Mouse (Mus musculus) CD4-positive, CD25-positive, alpha-beta regulatory T cell, adult 4 months (primary cell): ENCODE measurements around the gene Car12. TPM values are rescaled to one million over a fixed set of nuclear protein-coding genes. Genes with fewer than 3 reads are reported as not detected.

ENCODE experiments used
- ATAC-seq: one replicate; pipeline ENCODE4 v1.8.0; 2017
- polyA plus RNA-seq, 2 experiments: library from polyadenylated mRNA; unstranded; fragments of 100-300 nt; shearing (Covaris generic); gene quantifications; one replicate each; pipeline ENCODE4 v1.2.1; 2017

Gene Car12
- polyA plus RNA-seq, 2 experiments from 2014 or later: 7.5 to 11.4 TPM

DNA sequence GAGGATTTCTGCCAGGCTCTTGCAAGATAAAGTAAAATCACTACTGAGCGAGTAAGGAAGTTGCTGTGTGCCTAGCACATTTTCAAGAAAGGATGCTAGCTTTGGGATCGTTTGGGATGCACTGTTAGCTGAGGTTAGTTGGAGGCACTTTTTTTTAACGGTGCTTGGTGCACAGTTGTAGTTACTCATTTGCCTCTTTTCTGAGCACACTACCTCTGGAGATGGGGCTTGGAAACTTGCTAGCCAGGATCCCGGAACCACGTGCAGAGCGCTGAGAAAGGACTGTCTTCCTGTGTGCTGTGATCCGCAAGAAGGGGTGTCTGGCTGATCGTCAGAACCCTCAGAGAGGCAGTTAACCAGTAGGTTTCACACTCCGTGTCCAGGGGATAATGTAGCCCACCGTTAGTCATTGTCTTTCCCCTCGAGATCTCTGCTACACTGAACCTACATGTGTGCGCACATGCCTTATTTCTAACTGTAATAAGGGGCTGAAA is 583 bp downstream of the Car12 start:
- ATAC-seq: peak; percentile 74

DNA sequence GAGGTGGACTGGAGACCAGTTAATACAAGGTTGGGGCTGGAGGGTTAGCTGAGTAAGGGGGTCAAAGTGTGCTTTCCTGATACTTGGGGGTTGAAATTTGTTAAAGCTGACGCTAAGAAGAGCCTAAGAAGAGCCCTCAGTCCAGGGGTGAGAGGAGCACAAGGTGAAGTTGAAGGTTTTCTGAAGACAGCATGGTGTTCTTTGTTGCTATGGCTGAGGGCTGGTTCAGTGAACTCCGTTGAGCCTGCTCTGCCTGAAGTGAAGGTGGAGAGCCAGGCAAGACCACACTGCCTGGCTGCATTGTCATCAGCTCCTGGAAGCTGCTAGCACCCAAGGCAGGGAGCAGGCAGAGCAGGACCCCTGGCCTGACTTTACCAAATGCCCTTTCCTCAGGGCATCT is 1.9 kb downstream of the Car12 start:
- ATAC-seq: no peak

DNA sequence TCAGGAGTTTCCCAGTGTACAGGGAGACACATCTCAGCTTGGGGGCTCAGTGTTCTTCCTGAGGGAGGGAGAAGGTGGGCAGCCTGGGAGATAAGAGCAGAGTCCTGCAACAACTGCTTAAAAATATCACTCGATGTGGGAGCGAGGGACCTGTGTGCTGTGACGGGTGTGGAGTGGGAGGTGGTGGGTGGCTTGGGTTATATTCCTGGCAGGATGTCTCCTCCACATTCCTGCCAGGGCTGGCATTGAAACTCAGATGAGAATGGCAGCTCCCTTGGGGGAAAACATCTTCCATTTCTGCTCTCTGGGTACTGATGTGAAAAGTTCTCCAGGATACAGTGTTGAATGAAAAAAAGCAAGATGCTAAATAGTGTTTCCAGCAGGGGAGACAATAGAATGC is 3.0 kb downstream of the Car12 start:
- ATAC-seq: no peak

DNA sequence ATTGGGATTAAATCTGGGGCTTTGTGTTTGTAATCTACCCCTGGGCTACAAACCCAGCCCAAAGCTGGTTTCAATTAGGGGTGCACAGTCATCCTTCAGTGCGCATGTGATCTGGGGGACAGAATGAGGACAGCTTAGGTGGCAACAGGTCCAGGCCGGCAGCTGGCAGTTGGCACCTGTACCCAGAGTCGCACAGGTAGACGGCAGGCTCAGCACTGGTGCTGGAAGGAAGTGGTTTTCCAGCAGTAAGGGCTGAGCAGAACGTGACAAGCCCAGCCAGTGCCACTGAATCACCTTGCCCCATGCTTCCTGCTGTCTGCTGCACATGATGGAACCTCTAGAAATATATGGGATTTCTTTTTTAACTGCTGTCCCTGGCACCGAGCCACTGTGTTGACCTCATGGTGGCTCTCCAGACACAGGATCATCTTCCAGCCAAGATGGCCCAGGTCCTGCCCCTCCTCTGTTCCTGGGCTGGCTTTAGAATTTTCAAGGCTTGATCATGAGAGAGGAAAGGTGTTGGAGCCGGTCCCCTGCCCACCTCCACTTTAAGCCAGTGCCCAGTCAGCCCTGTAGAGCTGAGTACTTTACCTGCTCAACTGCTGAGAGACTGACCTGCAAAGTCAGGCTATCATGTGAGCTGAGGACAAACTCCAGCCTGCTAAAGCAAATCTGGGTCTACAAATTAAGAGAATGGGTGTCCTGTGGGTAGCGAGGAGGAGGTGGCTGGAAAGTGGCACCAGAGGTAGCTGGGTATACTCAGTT is 7.4 kb downstream of the Car12 start:
- no peak for ATAC-seq

DNA sequence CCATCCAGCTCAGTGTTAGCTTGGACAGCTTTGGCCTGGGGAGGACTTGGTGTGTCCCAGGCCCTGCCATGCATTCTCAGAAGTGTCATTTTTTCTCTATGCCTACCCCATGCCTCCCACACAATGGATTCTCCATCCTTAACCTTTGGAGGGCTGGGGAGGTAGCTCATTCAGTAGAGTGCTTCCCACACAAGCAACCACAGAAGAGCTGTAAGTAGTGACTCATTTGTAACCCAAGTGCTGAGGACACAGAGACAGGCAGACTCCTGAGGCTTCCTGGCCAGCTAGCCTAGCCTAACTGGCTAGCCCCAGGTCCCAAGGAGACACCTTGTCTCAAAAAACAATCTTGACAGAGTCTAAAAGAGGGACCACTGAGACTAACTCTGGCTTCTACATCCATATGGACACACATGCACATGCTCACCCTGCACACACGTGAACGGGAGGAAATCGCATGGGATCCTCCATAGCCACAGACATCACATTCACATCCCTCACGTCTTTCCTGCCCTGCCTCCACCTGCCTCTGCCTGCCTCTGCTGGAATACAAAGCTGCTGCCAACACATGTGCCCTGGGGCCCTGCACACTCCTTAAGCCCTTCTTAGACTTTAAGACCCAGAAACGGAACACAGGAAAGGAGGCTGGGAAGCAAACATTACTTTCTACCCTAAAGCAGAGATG is 8.8 kb downstream of the Car12 start:
- ATAC-seq: no peak

DNA sequence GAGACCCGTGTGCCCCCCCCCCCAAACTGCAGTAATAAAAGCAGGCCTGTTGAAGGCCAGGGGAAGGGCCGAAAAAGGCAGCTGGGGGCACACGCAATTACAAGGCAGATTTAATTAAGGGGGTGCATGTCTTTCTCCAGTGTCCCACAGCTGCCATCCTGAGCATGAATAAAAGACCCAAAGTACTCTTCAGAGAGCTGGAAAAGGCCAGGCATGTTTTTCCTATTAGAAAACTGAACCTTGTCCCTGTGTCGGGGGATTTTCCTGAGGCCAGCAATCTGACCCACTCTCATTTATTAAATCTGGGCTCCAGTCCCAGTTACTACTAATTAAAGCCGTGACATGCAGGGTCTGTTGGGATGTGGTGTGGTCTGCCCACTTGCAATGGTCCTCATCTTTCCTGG is 9.4 kb downstream of the Car12 start:
- no peak for ATAC-seq

DNA sequence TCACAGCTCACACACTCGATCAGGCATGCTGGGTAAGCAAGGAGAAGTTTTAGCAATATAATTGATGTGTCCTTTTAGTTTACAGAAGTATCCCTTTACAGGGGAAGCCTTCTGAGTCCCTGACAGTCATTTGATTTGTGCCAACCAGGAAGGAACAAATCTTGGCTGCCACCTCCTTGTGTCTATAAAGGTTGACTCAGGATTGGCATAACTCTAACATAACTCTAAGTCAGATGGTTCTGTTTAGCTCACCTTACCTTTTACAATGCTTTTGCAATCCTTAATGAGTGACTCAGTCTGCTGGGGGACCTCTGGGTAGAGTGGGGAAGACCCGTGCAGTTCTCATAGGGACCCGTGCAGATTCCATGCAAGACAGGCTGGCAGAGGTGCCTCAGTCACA is 12.1 kb downstream of the Car12 start:
- no peak for ATAC-seq

DNA sequence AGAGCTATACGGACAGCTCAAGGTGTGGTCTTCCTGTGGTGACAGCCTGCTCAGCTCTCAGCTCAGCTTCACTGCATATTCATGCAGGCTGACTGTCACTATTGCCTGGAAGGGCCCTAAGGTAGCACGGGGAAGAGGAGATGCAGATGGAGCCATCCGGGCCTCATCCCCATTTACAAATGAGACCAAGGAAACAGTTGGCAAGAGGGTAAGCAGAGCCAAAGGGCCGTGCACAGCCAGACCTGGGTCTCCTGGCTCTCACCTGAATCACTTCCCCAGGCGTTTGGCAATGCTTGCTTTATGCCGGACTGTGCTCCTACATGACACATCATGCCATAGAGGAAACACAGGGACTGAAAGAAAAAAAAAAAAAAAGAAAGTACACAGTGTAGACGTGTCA is 13.8 kb downstream of the Car12 start:
- ATAC-seq: no peak

DNA sequence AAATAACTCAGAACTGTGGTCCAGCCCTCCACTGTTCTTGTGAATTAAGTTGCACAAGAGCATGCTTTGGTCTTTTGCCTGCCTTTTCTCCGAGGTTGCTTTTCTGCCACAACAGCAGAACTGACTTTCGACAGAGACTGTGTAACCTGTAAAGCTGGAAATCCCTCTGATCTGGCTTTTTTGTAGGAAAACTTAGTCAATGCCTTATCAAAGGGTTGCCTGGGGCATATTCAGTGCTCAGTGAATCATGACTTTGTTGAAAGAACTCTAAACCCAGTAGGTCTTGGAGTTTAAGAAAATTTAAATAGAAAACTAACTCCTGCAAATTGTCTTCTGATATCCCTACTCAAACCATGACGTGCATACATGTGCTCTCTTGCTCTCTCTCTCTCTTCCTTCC is 17.1 kb downstream of the Car12 start:
- no peak for ATAC-seq

DNA sequence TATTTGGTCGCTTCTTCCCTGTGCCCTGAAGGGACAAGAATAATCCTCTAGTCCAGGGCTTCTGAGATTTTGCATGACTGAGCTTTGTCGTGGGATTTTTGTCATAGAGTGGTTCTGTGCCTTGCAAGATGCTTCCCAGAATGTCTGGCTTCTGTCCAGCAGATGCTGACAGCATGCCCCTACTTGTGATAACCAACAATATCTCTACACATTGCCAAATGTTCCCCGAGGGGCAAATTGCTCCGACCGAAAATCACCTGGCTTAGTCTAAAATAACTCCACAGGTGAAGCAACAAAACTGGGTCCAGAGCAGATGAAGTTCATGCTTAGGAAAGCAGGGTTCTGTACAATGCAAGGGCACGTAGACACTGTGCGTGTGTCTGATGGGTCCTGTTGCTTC is 17.8 kb downstream of the Car12 start:
- ATAC-seq: no peak

DNA sequence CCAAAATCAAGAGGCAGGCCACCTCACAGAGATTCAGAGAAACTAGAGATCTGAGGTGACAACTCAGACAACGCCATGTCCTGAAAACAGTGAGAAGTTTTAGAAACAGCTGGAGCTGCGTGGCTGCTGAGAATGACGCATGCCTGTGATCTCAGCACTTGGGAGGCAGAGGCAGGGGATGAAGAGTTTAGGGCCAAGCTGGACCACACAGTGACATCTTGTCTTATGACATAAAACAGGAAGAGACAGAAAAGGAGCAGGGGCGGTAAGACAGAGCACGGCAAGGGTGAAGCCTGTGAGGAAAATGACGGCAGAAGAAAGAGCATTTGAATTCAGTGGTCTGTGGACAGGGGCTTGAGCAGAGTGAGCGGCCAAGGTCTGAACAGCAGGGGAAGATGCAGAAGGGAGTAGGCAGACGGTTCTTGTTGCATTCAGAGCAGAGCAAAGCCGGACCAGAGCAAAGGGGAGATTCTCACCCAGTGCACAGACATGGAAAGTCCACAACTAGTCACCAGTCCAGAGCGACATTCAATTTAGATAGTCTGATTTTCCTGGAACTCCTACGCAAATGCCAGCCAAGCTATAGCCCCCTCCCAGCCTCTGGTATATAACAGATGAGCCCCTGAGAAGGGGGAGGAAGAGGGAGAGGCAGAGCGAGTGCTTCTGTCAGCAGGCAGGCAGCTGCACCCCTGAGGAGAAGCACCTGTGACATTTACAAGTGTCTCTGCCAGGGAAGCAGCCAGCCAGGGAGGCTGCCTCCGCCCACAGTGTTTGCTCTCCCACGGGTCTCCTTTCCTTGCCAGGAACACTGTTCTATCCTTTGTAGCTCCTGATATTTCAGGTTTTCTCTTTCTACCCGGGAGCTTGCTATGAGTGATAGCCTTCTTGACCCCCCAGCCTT is 19.6 kb downstream of the Car12 start:
- ATAC-seq: no peak

DNA sequence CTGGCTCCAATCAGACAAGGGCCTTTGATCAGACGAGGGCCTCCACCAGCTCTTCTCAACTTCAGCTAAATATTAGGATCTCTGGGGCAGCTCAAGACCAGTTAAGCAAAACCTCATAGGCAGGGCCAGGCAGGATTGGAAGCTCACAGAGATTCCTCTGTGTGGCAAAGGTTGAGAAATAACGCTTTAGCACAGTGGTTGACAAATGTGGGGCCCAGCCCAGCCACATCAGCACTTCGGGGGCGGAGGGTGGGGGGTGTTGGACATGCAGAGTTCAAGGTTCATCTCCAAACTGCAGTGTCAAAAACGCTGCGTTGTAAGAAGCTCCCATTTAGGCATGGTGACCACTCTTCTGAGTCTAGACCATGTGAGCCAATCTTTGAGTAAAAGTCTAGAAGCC is 21.1 kb downstream of the Car12 start:
- no peak for ATAC-seq

DNA sequence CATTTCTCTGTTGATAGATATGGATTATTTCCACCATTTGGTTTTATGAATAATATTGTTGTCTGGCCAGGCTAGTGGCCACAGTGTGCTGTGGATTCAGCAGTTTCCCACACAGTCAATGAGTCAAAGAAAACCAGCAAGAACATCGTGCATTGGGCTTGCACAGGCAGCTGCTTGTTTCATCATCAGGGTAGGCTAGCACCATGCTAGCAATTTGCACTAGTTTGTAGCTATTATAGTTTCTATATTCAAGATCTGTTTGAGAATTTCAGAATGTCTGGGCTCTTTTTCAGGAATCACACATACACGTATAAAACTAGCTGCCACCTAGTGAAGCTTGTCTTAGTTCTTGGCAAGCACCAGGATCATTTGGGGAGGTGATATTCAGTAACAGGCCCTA is 21.6 kb downstream of the Car12 start:
- ATAC-seq: no peak

DNA sequence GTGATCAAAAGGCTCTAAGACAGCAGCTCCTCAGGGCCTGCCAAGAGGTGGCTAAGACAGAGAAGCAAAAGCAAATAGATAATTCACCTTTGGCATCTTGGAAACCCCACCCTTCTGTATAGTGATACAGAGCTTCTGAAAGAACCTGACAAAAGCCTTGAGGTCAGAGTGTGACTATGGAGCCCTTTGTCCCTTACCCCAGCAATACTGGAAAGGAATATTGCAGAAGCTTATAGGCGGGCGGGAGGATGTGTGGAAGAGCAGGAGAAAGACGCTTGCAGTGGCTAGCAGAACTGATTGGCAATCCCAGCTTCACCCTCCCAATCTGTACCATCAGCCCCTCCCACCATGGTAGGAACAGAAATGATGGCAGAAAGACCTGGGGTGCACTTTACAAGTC is 22.5 kb downstream of the Car12 start:
- ATAC-seq: no peak

DNA sequence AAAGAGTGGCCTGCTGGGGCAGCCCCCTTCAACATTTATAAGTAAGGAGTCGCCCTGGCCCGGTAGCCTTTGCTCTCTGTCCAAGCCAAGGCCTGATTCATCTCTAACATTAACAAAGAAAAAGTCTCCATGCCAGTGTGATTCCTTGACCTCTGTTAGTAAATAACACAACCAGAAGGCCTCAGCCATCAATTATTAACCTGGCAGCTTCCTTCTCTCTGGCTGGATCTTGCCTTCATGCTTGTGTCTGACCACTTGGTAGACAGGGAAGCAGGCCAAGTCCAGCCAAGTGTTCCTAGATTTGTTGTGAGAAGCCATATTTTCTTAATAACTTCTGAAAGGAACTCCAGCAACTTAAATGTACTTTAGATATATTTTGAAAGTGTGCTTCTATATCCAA is 23.1 kb downstream of the Car12 start:
- no peak for ATAC-seq

DNA sequence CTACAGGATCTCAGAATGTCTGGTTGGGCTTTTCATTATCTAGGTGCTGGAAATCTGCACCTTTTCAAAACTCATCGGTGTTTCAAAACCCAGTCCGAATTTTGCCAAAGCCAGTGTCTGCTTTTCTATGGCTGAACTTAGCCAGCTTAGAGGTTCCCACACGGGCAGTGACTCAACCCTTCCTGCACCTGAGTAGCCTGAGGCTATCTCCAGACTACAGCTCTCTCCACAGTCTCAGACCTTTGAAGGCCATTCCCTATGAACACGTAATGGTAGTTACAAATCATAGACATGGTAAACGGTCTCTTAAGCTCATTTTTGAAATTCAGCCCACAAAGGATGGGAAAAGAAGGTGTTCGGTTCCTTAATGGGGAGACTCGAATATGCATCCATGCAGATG is 26.0 kb downstream of the Car12 start:
- no peak for ATAC-seq

DNA sequence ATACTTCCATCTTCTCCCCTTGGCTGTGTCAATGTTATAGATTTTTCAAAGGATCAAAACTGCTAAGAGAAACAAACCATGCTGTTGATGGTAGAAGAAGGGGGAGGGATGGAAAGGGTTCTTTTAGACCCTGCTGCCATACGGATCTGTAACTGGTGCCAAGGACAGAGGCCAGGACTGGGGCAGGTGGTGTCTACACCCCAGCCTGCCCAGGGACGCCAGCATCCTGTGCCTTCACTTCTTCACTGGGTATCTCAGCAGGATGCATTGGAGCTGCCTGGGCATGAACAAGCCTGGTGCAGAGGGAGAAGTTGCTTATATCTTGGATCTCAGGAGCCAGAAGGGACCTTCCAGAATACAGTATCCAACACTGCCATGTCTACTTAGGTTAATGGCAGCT is 31.0 kb downstream of the Car12 start:
- ATAC-seq: no peak

DNA sequence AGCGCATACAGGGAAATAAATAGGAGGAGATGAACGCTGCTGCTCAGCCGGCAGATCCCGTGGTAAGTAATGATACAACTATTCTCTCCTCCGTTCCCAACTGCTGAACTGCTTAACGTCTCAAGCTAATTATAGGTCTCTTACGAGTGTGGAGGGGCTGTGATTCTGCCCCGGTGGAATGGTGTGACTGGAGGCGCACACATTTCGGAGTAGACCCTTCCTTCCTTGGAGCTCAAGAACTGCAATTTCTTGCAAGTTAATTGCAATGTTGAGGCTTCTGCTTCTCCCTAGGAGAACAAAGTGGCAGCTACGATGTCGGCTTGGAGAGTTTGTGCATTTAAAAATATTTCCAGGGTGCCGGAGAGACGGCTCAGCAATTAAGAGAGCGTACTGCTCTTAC is 34.9 kb downstream of the Car12 start:
- ATAC-seq: no peak

DNA sequence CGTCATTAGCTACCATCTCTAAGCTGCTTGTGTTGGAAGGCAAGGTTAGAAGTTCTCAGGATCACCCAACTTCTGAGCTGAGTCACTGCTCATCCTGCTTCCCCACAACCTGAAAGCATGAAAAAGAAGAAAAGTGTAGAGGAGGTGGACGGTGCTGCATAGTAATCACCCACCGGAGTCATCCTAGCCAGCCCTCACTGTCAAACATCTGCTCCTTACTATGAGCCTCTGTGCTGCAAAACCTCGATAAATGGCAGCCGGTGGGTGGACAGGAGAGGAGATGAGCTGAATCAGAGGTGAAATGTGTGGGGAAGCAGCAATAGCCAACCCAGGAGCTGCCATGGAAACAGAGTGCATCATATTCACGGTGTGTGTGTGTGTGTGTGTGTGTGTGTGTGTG is 39.4 kb downstream of the Car12 start:
- ATAC-seq: no peak

DNA sequence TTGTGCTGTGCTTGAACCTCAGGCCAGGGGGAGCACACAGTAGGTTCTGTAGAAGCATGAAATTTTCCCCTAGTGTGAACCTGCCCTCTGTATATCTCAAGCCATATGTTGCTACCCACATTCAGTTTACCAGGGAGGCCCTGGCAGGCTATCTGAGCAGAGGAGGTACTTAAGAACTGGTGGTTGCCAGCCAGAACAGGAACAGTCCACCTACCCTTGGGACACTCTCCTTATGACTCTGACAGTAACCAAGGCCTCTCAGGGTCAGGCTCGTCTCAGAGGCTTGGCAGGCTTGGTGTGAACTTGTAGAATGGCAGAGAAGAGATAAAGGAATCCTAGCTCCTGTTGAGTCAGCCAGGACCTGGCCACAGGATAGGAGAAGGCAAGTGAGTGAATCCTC is 47.5 kb downstream of the Car12 start:
- no peak for ATAC-seq

DNA sequence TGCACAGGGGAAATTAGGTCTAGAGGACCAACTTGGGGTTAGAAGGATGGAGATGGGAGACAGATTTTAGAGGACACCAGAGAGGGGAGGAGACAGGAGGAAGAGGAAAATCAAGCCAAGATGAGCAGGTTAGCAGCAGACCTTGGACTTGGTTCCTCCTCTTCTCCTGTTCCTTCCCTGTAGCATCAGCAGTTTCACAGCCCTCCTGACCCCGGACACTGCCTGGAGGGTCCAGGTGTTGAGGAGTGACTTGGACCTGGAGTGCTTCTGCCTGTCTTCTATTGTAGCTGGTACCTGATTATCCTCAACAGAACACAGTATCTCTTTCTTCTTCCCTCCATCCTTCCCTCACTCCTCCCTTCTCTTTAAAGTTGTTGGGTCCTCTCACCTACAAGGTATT is 55.2 kb downstream of the Car12 start:
- no peak for ATAC-seq

DNA sequence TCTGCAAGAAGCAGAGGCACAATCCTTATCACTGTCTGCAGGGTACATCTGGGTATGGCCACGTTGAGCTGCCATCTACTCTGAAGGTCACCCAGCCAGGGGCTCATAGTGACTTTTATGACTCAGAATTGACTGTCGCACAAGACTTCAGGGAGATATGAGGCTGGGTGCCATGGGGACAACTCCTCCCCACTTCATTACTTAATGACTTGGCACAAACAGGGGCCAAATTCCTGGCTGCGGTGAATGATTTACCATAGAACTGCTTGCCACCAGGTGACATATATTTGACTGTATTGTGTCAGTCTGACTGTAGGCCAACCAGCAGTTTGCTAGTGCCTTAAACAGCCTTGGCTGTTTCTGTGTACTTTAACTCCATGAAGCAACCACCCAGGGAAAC is 55.8 kb downstream of the Car12 start:
- ATAC-seq: no peak

DNA sequence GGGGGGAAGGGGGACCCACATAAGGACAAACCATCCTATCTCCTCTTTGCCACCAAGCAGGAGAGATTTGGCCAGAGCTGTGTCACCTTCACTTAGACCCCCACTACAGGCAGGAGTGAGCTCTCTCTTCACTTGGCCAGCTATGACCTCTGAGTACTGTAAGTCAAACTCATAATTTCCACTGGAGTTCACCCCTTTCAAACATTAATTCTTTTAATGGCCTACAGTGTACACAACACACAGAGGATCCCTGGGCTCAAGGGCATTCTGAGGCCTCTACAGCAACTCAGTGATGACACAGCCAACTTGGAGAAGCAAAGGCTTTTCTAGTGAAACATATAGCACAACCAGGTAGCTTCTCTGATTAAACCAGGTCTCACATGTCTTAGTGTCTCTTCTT is 57.2 kb downstream of the Car12 start:
- ATAC-seq: no peak
